21 mouse cellular contexts compared by ENCODE assay signal in the genomic region with DNA sequence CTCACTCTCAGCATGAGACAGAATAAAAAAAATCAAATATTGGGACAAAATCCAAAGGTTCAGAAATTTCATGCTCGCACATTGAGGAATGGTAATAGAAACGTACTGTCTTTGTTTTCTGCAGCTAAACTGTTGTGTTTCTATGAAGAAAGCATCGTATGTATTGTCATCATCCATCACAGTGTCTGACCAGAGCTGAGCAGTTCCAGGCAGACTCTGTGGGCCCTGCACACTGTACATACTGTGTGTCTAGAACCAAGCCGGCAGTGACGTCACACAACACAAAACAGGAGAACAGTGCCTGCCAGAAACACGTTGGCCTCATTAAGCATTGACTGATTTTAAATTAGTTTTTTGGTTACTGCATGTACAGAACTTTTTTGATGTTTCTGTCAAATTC. TPM values are rescaled to one million over a fixed set of nuclear protein-coding genes. Genes with fewer than 3 reads are reported as not detected.
DNase-seq lines count a peak whose midpoint lies in the region; ATAC-seq and TF ChIP-seq lines count a peak whose summit lies in the region.
"Had no signal": no experiment of that assay in that cellular context is flagged by ENCODE, and none has a peak within 500 bp of the region (broad histone marks: within the 10 kb centered on the region; RNA-seq: fewer than 3 reads in every experiment).

No protein-coding gene starts in this region.

- no peak for TF ChIP-seq CTCF in forebrain, postnatal 0 days (IDR thresholded peaks at IDR 0.05; ENCODE audit: low read depth)
- TF ChIP-seq CTCF in lung, postnatal 0 days (IDR thresholded peaks at IDR 0.05), result no peak

- intact Hi-C loops in heart, postnatal 25 days (cut with DNase I), result no loop called here

- 45% methylated on average over 6 of the region's 6 CpGs for WGBS in forebrain, postnatal 0 days
- 78% methylated on average over 6 of the region's 6 CpGs for WGBS in forebrain, embryonic 12.5 days
- WGBS in lung, postnatal 0 days, result 68% methylated on average over 6 of the region's 6 CpGs
- whole genome bisulfite sequencing in stomach, embryonic 16.5 days, result 64% methylated on average over 6 of the region's 6 CpGs

- H3K27ac ChIP-seq in forebrain, postnatal 0 days (ENCODE audit: low read depth, low read length), result no peak overlapping the region
- H3K27ac ChIP-seq in forebrain, embryonic 12.5 days, result no peak overlapping the region
- H3K27ac ChIP-seq in lung, postnatal 0 days (ENCODE audit: low read length), result no peak overlapping the region
- H3K27ac ChIP-seq in stomach, embryonic 16.5 days (ENCODE audit: low read length), result 0 out of 2 replicates have a peak overlapping the region, but pooled peaks have one; percentile 9
- H3K27ac ChIP-seq: hindbrain, embryonic 13.5 days; kidney, postnatal 0 days; liver, embryonic 13.5 days; macrophage; midbrain, embryonic 15.5 days; neural tube, embryonic 13.5 days had no signal

- no peak overlapping the region for H3K4me2 ChIP-seq in forebrain, postnatal 0 days (ENCODE audit: low read depth)
- no peak overlapping the region for H3K4me2 ChIP-seq in forebrain, embryonic 12.5 days
- H3K4me2 ChIP-seq in lung, postnatal 0 days (replicated peaks; ENCODE audit: low read depth, low read length), result no peak overlapping the region
- no peak overlapping the region for H3K4me2 ChIP-seq in stomach, embryonic 16.5 days (ENCODE audit: low read depth, low read length)
- H3K4me2 ChIP-seq: hindbrain, embryonic 13.5 days; liver, embryonic 13.5 days; midbrain, embryonic 15.5 days; neural tube, embryonic 13.5 days had no signal

- H3K27me3 ChIP-seq in forebrain, postnatal 0 days (ENCODE audit: insufficient read depth, low read length), result no peaks in the 10 kb centered on the region
- H3K27me3 ChIP-seq in forebrain, embryonic 12.5 days, result no peaks in the 10 kb centered on the region
- no peaks in the 10 kb centered on the region for H3K27me3 ChIP-seq in lung, postnatal 0 days (replicated peaks; ENCODE audit: insufficient read depth, low read length)
- H3K27me3 ChIP-seq in stomach, embryonic 16.5 days (ENCODE audit: control insufficient read depth, insufficient read depth, low read length), result no peaks in the 10 kb centered on the region
- H3K27me3 ChIP-seq: hindbrain, embryonic 13.5 days; liver, embryonic 13.5 days; midbrain, embryonic 15.5 days; neural tube, embryonic 13.5 days had no signal

- 0 out of 2 replicates have a peak, but pooled peaks cover 6% of the 10 kb centered on the region for H3K4me1 ChIP-seq in forebrain, postnatal 0 days (ENCODE audit: insufficient read depth)
- peaks cover 20% of the 10 kb centered on the region for H3K4me1 ChIP-seq in forebrain, embryonic 12.5 days
- no peaks in the 10 kb centered on the region for H3K4me1 ChIP-seq in lung, postnatal 0 days (ENCODE audit: insufficient read depth, low read depth, low read length)
- no peaks in the 10 kb centered on the region for H3K4me1 ChIP-seq in stomach, embryonic 16.5 days (ENCODE audit: control insufficient read depth, insufficient read depth, low read length)
- H3K4me1 ChIP-seq: liver, embryonic 13.5 days had no signal

- ATAC-seq in forebrain, postnatal 0 days, result peak; percentile 49; the same call in 1 of the 2 replicates
- ATAC-seq in forebrain, embryonic 12.5 days (ENCODE audit: low FRiP score), result no peak
- peak; percentile 28; the same call in 1 of the 2 replicates for ATAC-seq in lung, postnatal 0 days
- 0 out of 2 replicates have a peak, but pooled peaks have one; percentile 58 for ATAC-seq in stomach, embryonic 16.5 days (ENCODE audit: insufficient read depth, low FRiP score)

- H3K9ac ChIP-seq in forebrain, postnatal 0 days, result no peak overlapping the region
- H3K9ac ChIP-seq in forebrain, embryonic 12.5 days, result no peak overlapping the region
- H3K9ac ChIP-seq in lung, postnatal 0 days (replicated peaks; ENCODE audit: low read depth), result no peak overlapping the region
- H3K9ac ChIP-seq in stomach, embryonic 16.5 days (ENCODE audit: low read length), result no peak overlapping the region
- H3K9ac ChIP-seq: hindbrain, embryonic 13.5 days; liver, embryonic 13.5 days; midbrain, embryonic 15.5 days; neural tube, embryonic 13.5 days had no signal

- no peak overlapping the region for H3K4me3 ChIP-seq in forebrain, postnatal 0 days (ENCODE audit: low read depth, low read length)
- no peak overlapping the region for H3K4me3 ChIP-seq in forebrain, embryonic 12.5 days (replicated peaks)
- H3K4me3 ChIP-seq in lung, postnatal 0 days (ENCODE audit: low read depth, low read length), result no peak overlapping the region
- H3K4me3 ChIP-seq in stomach, embryonic 16.5 days (replicated peaks; ENCODE audit: low read length), result no peak overlapping the region
- H3K4me3 ChIP-seq: hindbrain, embryonic 13.5 days; liver, embryonic 13.5 days; midbrain, embryonic 15.5 days; myocyte; neural tube, embryonic 13.5 days had no signal

- no peaks in the 10 kb centered on the region for H3K36me3 ChIP-seq in forebrain, postnatal 0 days (ENCODE audit: insufficient read depth)
- no peaks in the 10 kb centered on the region for H3K36me3 ChIP-seq in forebrain, embryonic 12.5 days (replicated peaks)
- no peaks in the 10 kb centered on the region for H3K36me3 ChIP-seq in lung, postnatal 0 days (ENCODE audit: insufficient read depth, low read length)
- H3K36me3 ChIP-seq in stomach, embryonic 16.5 days (ENCODE audit: control insufficient read depth, insufficient read depth, low read length), result no peaks in the 10 kb centered on the region
- H3K36me3 ChIP-seq: hindbrain, embryonic 13.5 days; liver, embryonic 13.5 days; midbrain, embryonic 15.5 days; neural tube, embryonic 13.5 days had no signal

- DNase-seq in cerebellum, adult 11-12 months, result peak; percentile 48
- DNase-seq in cerebellum, adult 9-10 months, result no peak
- no peak for DNase-seq in forebrain, postnatal 0 days
- DNase-seq in lung, postnatal 0 days (ENCODE audit: low spot score), result no peak
- no peak for DNase-seq in lung, postnatal 36 days
- DNase-seq in heart, postnatal 25 days (ENCODE audit: low spot score), result no peak
- DNase-seq: adrenal gland, postnatal 14 days; gastrocnemius, postnatal 25 days; heart, adult 18-20 months; heart, postnatal 36 days; kidney, adult 11 months; liver, embryonic 13.5 days; lung, adult 2 months had no signal

- no peak for TF ChIP-seq EP300 in lung, postnatal 0 days (IDR thresholded peaks at IDR 0.05)

- H3K9me3 ChIP-seq in forebrain, postnatal 0 days (ENCODE audit: low read length), result no peaks in the 10 kb centered on the region
- no peaks in the 10 kb centered on the region for H3K9me3 ChIP-seq in forebrain, embryonic 12.5 days
- no peaks in the 10 kb centered on the region for H3K9me3 ChIP-seq in lung, postnatal 0 days (ENCODE audit: low read length)
- no peaks in the 10 kb centered on the region for H3K9me3 ChIP-seq in stomach, embryonic 16.5 days (replicated peaks; ENCODE audit: control insufficient read depth, low read length)
- H3K9me3 ChIP-seq: hindbrain, embryonic 13.5 days; liver, embryonic 13.5 days; midbrain, embryonic 15.5 days; neural tube, embryonic 13.5 days had no signal

RNA-seq across cellular contexts. Expression of a gene that starts 58.2 kb away (rescaled TPM):
- 17.2 and 27.8 TPM in 2 replicates for total RNA-seq in forebrain, postnatal 0 days (2014; rRNA removed)
- polyA plus RNA-seq in forebrain, postnatal 0 days (2015; fragmentation: Nextera tagmentation; extraction: Ambion mirVana), result 61.1 and 74.8 TPM in 2 replicates
- 740 and 788 TPM in 2 replicates for polyA plus RNA-seq in forebrain, embryonic 12.5 days (2016; fragmentation: Nextera tagmentation; extraction: Ambion mirVana)
- 94.8 and 106 TPM in 2 replicates for polyA plus RNA-seq in lung, postnatal 0 days (2015; fragmentation: Nextera tagmentation; extraction: Ambion mirVana)
- 221 and 345 TPM in 2 replicates for polyA plus RNA-seq in stomach, embryonic 16.5 days (2015; fragmentation: Nextera tagmentation; extraction: Ambion mirVana)
- total RNA-seq in heart, postnatal 25 days (2021), result 10 to 100 TPM; 18.2 to 19.2 TPM
